Mouse (Mus musculus) left cerebral cortex, postnatal 4 days (tissue): ENCODE measurements at regions not wholly inside any gene's neighbourhood (a gene's known extent, or its start where the extent isn't known, plus 50 kb on each side); places are given as distances from the start of the nearest gene placed in this dataset.

ENCODE experiments used
- DNase-seq: peaks from one replicate; pipeline ENCODE4 v3.0.0-alpha.2; 2022
- intact Hi-C: fragments of 180-260 bp; cut with DNase I; formaldehyde crosslinking; loops from one replicate; pipeline ENCODE4 v1.15.1; 2025

DNA sequence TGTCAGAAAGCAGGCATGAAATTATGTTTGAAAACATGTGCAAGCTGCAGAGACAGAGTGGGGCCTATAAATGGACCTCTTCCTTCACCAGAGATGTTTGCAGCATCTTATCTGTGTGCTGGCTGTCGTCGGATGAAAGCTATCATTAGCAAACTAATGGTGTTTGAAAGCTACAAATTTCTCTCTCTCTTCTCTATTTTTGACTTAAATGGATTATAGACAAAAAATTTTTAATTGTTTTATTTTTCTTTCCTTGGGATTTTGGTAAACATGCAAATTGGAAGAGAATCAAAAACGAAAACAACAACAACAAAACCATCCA lies 236.9 kb upstream of the Npvf start:
- intact Hi-C loops = no loop called here
- no peak for DNase-seq

DNA sequence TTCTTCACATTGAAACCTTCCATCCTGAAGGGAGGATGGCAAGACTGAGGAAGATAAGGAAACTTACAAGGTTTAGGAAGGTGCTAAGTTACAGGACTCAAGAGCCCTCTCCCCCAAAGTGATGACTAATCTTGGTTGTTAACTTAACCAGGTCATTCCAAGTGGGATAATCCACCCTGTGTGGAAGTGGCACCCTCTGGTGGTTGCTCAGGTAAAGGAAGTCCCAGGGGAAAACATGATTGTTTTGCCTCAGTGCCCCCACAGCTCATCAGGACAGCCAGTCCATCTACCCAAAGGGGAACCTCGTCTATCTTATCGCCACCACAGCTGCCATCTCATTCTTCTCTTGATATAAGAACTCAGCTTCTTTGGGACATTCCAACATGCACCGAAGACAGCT lies 244.6 kb upstream of the Npvf start:
- intact Hi-C loops = no loop called here
- no peak for DNase-seq

DNA sequence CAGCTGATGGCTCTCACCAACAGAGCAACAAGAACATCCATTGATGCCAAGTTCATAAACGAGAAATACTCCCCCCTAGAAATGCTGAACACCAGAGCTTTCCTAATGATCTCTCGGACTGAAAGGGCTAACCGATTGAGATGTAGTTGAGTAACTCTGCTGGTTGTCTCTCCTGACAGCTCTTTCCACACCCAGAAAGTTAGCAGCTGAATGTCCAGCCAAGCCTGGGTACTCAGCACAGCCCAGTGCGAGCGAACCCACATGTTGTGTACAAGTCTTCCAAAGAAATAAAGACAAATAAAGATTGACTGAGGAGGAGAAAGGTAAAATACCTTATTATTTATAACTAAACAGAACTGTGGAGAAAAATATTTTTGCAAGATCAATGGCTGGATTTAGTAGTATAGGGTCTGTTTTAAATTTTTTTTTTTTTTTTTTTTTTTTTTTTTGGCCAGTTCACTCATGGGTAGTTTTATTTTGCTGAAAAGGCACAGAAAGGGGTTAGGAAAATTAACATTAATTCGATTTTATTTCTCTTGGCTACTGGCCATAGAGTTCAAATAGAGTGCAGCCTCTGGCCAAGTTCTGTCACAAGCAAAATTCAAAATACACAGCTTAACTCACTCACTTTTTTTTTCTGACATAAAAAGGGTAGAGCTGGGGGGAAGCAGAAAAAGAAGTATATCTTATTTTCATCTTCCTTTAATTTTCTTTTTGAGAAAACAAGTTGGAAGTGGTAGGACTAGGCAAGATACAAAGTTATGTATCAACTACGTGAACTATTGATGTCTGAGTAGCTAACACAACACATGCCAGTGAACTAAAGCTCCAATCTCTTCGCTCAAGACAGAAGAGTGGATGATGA lies 261.2 kb upstream of the Npvf start:
- DNase-seq = no peak
- intact Hi-C loops = no loop called here

DNA sequence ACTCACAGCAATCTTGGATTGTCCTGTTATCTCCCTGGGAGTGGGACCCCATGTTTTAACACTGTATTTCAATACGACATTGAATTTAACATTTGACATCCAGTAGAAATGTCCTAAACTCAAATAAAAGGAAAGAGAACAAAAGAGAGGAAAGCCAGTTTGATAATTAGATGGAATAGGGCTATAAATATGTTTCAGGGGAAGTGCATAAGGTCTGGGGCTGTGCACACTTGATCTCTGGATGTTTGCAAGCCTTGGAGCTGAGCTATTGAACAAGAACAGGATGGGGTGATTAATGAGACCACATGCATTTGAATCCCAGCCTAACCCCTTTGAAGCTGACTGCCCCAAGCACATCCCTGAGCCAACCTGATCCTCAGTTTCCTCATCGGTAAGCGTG lies 264.0 kb upstream of the Npvf start:
- no peak for DNase-seq
- intact Hi-C loops = no loop called here

DNA sequence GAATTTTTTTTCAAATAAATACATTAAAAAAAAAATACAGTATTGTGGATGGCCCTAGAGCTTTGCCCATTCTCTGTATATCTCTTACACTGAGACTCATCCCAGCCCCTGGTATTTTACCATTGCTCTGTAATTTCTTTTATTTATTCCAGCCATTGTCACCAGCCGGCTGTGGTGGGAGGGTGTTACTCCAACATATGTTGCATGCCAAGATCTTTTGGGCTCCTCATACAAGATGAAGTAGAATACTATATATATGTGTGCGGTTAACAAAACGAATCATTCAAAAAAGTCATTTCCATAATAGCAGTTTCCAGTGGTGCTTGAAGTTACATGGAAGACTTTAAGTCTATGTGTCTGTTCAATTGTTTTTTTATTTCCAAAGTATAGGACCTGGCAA lies 268.0 kb upstream of the Npvf start:
- no peak for DNase-seq
- intact Hi-C loops = no loop called here

DNA sequence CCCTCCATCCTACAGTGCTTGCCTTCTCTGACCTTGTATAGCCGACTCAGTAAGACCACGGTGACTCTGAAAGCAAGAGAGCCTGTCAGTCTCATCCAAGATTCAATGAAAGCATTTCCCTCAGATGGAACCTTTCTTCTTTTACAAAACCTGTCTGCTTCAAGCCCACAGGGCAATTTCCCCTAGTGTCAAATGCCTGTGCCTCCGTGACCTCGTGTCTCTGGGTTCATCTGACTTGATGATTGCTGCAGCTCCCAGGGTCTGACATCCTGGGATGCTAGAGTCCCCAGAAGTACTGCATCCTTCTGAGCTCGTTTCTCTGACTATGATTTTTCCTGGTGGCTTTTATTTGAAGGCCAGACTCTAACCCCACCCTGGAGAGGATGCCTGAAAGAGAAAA lies 270.3 kb upstream of the Npvf start:
- intact Hi-C loops = no loop called here
- DNase-seq = no peak

DNA sequence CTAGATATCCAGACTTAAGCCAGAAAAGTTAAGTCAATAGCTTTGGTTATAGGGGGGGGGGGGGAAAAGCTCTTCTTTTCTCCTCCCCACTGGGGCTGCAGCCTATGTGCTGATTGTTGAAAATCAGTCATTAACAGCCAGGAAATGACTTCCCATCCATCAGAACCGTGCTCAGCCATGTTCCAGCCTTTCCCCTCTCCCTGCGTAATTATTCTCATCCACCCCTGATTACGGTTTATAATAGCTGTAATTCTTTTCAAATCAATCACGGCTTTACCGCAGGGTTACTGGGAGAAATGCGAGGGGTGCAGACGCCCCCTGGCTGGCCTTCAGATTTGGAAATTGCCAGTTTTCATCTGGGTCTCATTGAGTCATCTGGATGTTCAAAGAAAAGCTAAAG lies 270.8 kb upstream of the Npvf start:
- DNase-seq = no peak
- intact Hi-C loops = no loop called here

DNA sequence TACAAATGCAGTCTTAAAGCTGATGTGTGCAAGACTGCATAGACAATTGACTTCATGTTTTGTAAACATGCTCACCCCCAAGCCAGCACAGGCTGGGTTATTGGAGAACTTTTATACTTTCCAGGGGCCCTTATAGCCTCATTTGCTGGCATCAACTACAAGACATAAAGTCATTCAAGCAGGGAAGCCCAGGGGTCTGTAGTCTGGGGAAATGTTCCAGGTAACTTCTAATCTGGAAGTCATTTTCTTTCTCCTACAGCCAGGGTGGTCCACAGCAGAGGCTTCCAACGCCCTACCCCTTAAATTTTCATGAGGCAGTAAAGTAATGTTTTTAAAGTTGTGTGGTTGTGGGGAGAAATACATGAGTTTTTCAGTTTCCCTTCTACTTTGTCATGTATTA lies 272.1 kb upstream of the Npvf start:
- intact Hi-C loops = no loop called here

DNA sequence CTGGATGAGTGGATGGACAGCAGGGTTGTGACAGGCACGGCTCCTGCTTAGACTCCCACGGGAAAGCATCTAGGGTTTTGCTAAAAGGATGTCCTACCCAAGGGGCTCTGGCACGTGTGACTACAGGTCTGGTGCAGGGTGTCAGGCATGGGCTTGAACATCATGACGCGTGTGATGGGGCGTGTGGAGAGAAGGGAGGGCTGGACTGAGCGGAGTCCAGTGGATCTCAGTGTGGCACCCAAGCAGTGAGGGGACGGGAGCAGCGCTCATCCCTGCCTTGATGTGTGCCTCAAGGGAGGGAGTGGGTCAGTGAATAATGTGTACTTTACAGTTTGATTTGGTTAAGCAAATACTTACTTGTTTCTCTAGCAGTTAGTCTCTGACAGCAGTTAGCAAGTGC lies 275.3 kb upstream of the Npvf start:
- intact Hi-C loops = no loop called here
- DNase-seq = no peak

More for the DNA sequence above, 272.1 kb upstream of the Npvf start:
- no peak for DNase-seq

DNA sequence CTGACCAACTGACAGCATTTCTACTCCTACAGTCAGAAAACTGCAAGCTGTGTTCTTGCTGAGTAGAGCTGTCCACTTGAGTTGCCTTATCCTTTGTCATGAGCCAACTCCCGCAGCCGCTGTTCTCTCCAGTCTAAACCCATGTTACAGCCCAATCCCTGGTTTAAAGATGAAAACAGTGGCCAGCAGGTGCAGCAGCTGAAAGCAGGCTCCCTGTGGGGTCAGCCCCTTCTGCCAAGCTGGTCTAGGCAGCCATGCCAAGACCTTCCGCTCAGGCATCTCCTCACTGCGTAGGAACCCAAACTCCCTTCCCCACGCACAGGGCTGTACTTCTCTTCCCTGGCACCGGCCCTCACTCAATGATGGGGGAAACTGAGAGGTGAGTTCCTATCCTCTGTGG lies 279.3 kb upstream of the Npvf start:
- DNase-seq = peak; percentile 88
- intact Hi-C loops = no loop called here

DNA sequence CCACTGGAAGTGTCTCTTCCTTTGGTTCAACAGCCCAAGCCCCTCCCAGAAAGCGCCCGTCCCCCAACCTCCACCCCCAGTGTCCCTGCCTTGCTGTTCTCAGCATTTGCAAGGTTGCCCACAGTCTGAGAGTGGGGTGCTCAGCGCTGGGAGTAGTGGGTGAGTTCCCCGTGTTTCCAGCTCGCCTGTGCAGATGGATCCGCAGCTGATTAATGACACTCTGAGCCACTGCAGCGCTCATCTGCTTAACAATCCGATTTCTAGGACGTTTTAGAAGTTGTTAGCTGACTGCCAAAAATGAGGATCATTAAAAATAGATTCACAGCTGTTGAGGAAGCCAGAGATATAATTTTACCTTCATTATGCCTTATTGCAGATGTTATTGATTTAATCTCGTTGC lies 280.0 kb upstream of the Npvf start:
- no peak for DNase-seq
- intact Hi-C loops = no loop called here

DNA sequence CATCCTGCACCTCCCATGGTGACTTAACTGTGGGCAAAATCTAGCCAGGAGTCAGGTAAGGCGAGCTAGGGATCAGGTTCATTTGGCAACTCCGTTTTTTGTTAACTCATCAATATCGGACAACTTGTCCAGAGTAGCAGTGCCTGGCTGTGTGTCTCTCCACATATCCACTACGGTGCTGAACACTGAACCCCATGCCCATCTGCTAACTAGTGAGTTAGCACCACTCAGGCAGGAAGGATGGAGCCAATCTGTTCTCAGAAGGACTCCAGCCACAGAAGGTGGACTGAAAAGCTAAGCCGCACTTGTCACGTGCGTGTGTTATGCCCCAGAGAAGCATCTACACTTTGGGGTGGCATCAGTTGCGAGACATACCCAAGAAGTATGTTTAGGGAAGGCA lies 282.1 kb upstream of the Npvf start:
- intact Hi-C loops = loop anchor here (2.0 to 5.0 kb wide), 3 partner anchors 128 to 259 kb away; no protein-coding TSS in a partner anchor
- DNase-seq = peak; percentile 21

DNA sequence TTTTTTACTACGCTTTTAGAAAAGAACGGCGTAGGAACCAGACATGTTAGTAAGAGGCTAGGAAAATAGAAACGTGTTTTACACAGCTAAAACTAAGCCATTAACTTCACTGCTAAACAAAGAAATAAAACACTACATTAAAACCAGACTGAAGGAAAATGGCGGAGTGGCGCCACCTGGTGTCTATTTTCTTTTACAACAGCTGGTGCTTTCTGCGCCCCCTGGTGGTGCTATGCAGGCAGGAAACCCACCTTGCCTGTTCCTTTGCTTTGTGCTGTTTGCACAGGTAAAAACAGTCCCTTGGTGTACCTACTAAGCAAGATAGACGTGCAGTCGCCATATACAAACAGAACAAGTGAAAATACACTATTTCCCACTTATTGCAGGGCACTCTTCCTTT lies 282.9 kb upstream of the Npvf start:
- intact Hi-C loops = loop anchor here (2.0 to 5.0 kb wide), 3 partner anchors 128 to 260 kb away; no protein-coding TSS in a partner anchor
- peak; percentile 80 for DNase-seq

DNA sequence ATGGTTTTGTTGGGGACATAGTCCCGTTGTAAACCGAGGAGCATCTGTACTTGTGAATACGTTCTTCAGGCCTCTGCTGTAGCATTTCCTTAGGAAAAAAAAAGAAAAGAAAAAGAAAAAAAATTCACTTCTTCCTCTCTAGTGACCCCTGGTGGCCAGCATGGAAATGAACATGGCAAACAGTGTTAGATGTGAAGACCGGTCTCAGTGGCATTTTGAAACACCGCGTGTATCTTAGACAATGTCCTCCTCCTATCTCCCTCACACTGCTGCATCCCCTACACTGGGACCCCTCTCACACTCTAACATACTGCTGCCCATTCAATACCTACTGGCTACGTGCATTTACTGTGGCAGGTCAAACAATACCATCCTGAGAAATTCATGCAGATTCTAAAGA lies 284.6 kb upstream of the Npvf start:
- DNase-seq = peak; percentile 33

DNA sequence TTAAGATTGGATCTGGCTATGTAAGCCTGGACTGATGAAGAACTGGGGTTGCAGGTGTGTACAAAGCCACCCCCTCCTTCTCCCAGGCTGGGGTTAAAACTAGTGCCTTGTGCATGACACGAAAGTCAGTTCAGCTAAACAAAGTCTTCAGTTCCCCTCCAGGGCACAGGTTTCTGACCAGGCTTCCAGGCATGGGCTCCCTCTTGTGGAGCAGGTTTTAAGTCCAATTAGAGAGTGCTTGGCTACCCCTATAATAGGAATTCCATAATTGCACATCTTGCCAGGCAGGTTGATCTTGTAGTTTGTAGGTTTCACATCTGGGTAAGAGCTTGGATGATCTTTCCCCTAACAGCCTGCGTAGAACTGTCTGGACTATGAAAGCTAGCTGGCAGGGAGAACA lies 285.2 kb upstream of the Npvf start:
- intact Hi-C loops = loop anchor here (5.0 kb wide), 1 partner anchor 262 kb away; no protein-coding TSS in a partner anchor
- DNase-seq = peak; percentile 24

More for the DNA sequence above, 284.6 kb upstream of the Npvf start:
- intact Hi-C loops = loop anchor here (5.0 kb wide), 1 partner anchor 262 kb away; no protein-coding TSS in a partner anchor

DNA sequence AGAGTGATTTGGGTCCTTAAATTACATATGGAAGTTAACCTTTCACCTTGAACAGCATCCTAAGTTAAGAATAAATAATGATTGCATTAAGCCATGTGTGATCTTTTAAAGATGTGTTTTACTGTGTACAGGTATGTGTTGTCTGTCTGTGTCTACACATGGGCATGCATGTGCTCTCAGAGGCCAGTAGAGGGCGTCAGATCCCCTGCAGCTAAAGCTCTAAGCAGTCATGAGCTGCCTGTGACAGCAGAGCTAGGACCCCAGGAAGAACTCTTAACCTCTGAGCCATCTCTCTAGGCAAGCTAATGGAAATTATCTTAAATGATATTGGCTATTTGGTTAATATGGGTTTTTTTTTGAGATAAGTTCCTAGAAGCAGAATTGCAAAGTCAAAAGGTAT lies 285.9 kb upstream of the Npvf start:
- intact Hi-C loops = no loop called here
- no peak for DNase-seq

DNA sequence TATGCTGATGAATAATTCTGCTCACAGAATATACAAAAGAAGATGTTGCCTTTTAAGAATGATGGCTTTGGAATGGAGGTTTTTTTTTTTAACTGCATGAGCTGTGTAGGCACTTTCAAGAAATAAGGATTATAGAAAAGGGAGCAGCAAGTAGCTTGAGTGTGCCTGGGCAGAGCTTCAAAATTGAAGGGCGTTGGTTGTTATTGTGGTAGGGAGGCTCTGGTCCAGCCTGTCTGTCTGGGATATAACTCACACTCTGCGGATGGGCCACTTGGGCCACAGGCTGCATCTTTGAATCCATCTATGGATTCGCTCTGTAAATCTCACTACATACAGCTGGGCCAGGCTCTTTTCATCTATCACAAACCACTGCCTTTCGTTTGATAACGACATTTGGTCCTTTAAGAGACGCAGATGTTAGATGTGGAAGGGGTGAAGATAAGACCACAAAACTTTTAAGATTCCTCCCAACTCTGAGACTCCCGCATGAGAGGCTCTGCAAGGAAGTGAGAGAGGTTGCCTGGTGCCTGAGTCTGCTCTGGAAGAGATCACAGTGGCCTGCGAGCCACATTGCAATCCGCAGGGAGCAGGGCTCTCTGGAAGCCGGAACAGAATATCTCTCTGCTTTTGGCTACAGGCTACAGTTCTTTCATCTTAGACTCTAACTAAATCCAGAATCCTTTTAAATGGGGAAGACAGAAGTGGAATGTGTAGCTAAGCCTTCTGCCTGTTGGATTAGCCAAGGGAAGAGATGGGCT lies 286.6 kb upstream of the Npvf start:
- intact Hi-C loops = no loop called here
- DNase-seq = no peak

DNA sequence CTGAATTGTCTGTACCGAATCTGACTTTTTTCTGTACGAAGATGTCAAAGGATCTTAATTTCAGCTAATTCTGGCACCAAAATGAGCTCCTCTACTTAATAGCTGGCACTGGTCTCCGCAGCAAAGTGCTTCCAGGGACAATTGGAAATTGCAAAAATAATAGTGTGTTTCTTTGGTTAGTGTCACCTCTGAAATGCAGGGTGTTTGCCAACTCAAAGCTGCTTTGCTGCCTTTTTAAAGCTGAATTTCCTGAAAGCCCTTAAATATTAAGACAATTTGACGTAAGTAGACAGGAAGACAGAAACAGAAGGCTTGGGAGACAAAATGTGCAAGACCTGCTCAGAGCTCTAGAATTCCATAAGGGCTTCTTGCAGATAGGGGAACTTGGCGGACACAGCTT lies 288.5 kb upstream of the Npvf start:
- intact Hi-C loops = no loop called here
- no peak for DNase-seq

DNA sequence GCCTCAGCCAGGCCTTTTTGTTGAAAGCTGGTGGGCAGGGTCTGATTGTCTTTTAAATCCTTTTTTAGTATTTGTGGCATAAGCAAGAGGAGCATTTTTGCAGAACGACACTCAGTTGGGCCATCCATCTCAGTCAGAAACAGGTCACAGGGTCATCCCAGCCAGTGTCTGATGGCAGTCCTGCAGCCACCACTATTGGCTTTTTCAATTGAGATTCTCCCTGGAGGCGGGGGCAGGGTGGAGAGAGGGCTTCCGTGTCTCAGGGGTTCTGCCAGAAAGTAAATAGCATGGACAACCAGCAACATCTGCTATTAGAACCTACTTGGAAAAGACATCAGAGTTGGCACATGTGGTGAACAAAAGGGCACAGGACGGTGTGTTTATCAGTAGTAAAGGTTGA lies 293.8 kb upstream of the Npvf start:
- intact Hi-C loops = no loop called here
- DNase-seq = no peak

DNA sequence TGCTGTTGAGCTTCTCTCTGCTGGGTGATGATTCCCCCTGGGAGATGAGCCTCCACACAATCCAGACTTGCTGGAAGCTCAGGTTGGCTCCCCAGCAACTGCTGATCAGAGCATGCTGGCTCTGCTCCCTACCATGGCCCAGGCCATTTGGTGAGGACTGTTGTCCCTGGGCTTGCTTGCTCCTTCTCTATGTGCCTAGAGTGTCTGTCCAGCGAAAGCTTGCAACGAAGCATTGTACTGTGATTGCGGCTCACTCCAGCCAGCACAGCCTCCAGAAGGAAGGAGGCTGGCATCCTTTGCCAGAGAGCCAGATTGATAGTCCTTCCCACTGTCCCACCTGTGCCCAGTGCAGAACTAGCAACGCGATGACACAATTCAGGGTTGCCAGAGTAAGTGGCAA lies 295.1 kb upstream of the Npvf start:
- DNase-seq = peak; percentile 73
- intact Hi-C loops = no loop called here

DNA sequence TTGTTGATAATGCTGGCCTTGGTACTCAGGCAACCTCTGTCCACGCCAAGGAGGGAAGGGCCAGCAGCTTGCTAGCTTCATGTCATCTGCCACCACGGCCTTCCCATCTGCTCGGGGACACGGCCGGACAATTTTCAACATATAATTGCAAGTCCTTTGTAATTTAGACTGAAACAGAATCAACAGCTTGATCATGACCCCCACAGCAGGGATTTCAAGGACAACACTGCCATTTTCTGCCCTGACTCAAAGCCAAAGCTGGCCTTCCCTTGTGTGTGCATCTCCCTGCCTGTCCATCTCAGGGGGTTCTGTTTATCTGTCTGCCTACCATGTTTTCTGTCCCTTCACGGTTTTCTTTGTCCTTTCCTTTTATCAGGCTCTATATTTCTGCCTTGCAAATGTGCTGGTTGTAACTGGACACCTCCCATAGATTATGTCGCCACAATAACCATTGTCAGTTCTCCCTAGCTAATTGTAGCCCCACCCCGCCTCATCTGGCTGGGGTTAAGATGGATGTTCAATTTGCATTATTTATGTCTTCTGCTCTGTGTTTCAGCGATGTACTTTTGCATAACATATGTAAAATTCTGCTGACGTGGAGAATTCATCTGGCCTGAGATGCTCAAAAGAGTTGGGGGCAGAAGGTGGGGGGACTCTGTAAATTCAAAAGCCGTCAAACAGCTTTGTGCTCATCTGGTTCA lies 295.8 kb upstream of the Npvf start:
- peak; percentile 80 for DNase-seq
- intact Hi-C loops = no loop called here
